Mouse (Mus musculus): ENCODE measurements around the gene Amh. TPM values are rescaled to one million over a fixed set of nuclear protein-coding genes. Genes with fewer than 3 reads are reported as not detected.

Amh gene
- 1 to 10 TPM; 1.9 to 3.8 TPM for total RNA-seq (2021)
- long read RNA-seq, experiment 1: 0 reads
- long read RNA-seq, experiment 2: 0 reads

DNA sequence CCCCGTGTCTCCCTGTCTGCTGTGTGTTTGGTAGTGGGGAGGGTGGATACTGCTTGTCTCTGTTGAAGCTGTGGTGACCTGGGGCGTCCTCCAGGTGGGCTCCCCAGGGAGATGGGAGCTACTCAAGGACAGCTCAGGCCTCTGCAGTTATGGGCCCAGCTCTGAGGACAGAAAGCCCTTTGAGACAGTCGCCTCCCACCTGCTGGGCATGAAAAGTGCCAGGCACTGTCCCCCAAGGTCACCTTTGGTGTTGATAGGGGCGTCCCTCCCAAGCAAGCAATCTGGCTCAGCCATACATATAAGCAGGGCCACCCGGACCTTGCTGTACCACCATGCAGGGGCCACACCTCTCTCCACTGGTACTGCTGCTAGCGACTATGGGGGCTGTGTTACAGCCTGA lies at the start of gene Amh:
Gene Amh (plus strand): TSS at position 328 of the 400 bp plus-strand sequence.
- Histone ChIP-seq H3K4me3 (no peak within 1 kb of the TSS), H3K27ac (peak within 1 kb of the TSS; percentile 94; the same call in 1 of the 2 replicates)
- intact Hi-C loops (cut with DNase I): loop anchor here (5.0 kb wide), 2 partner anchors 58 to 72 kb away; no protein-coding TSS in a partner anchor
- DNase-seq (ENCODE audit: extremely low spot score in 1 of 2, low spot score in 2 of 2): no peak
- TF ChIP-seq CTCF (IDR thresholded peaks at IDR 0.05): no peak

GRCm38 (mm10) chr10:80755291-80756015 lies 49.6 kb upstream of the Amh start:
- no peak for DNase-seq (ENCODE audit: extremely low spot score in 1 of 2, low spot score in 2 of 2)
- Histone ChIP-seq H3K27ac (peak overlapping the region; percentile 90), H3K4me3 (peak overlapping the region; percentile 71)
- TF ChIP-seq CTCF (IDR thresholded peaks at IDR 0.05): no peak
- intact Hi-C loops (cut with DNase I): loop anchor here (2.0 kb wide), 1 partner anchor 43 kb away; the partner anchor contains the start of genes Plekhj1 and Sf3a2

GRCm38 (mm10) chr10:80756099-80756498 lies 48.9 kb upstream of the Amh start:
- no peak; the same call in 1 of the 2 replicates for TF ChIP-seq CTCF (IDR thresholded peaks at IDR 0.05)
- intact Hi-C loops (cut with DNase I): no loop called here
- DNase-seq (ENCODE audit: extremely low spot score in 1 of 2, low spot score in 2 of 2): no peak
- peak overlapping the region; percentile 90 for H3K27ac ChIP-seq
- peak overlapping the region; percentile 71 for H3K4me3 ChIP-seq

GRCm38 (mm10) chr10:80756509-80756908 lies 48.5 kb upstream of the Amh start:
- intact Hi-C loops (cut with DNase I): no loop called here
- TF ChIP-seq CTCF (IDR thresholded peaks at IDR 0.05): no peak
- peak overlapping the region; percentile 90 for H3K27ac ChIP-seq

GRCm38 (mm10) chr10:80756967-80757366 lies 48.1 kb upstream of the Amh start:
- Histone ChIP-seq H3K27ac (peak overlapping the region; percentile 90), H3K4me3 (peak overlapping the region; percentile 71)

More at GRCm38 (mm10) chr10:80756509-80756908, 48.5 kb upstream of the Amh start:
- no peak for DNase-seq (ENCODE audit: extremely low spot score in 1 of 2, low spot score in 2 of 2)
- H3K4me3 ChIP-seq: peak overlapping the region; percentile 71

DNA sequence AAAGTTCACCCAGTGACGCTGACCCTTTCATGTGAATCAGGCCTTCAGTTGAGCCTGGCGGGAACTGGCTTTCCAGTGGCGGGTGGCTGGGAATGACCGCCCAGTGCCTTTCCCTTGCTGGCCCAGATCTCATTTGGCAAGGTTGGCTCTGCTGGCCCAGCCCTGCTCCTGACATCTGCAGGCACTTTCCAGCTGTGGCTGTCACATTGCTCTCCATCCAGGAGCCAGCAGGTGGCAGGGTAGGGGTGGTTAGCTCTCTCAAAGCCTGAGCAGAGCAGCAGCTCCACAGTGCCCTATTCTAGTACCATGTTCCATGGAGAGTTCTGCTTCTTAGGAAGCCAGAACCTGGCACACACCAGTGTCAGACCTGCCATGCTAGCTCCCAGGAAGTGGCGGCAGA lies 47.3 kb upstream of the Amh start:
- H3K4me3 ChIP-seq: no peak overlapping the region
- intact Hi-C loops (cut with DNase I): no loop called here
- DNase-seq (ENCODE audit: extremely low spot score in 1 of 2, low spot score in 2 of 2): peak; percentile 58 to 72
- TF ChIP-seq CTCF (IDR thresholded peaks at IDR 0.05): peak; percentile 57
- H3K27ac ChIP-seq: peak overlapping the region; percentile 90

More at GRCm38 (mm10) chr10:80756967-80757366, 48.1 kb upstream of the Amh start:
- intact Hi-C loops (cut with DNase I): no loop called here
- no peak for TF ChIP-seq CTCF (IDR thresholded peaks at IDR 0.05)
- peak in 1 of 2 experiments; percentile 51 for DNase-seq (ENCODE audit: extremely low spot score in 1 of 2, low spot score in 2 of 2)

DNA sequence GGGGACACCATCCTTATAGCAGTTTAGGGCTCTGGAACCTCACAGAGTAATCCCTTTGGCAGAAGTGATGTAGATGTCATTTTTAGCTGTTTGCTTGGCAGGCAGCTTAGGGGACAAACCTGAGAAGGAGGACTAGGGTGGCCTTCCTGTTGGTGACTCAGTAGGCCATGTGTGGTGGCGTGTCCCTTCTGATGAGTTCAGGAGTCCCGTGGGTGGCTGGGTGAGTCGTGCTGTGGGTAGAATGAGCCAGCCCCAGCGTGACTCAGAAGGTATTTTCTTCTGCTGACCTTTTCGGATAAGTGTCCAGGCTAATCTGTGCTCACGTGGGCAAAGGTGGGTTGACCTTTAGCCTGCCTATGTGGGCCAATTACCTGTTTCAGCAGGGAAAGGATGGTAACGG lies 46.4 kb upstream of the Amh start:
- intact Hi-C loops (cut with DNase I): no loop called here
- Histone ChIP-seq H3K27ac (no peak overlapping the region; the same call in 1 of the 2 replicates), H3K4me3 (no peak overlapping the region)
- DNase-seq (ENCODE audit: extremely low spot score in 1 of 2, low spot score in 2 of 2): peak in 1 of 2 experiments; percentile 42
- TF ChIP-seq CTCF (IDR thresholded peaks at IDR 0.05): no peak

DNA sequence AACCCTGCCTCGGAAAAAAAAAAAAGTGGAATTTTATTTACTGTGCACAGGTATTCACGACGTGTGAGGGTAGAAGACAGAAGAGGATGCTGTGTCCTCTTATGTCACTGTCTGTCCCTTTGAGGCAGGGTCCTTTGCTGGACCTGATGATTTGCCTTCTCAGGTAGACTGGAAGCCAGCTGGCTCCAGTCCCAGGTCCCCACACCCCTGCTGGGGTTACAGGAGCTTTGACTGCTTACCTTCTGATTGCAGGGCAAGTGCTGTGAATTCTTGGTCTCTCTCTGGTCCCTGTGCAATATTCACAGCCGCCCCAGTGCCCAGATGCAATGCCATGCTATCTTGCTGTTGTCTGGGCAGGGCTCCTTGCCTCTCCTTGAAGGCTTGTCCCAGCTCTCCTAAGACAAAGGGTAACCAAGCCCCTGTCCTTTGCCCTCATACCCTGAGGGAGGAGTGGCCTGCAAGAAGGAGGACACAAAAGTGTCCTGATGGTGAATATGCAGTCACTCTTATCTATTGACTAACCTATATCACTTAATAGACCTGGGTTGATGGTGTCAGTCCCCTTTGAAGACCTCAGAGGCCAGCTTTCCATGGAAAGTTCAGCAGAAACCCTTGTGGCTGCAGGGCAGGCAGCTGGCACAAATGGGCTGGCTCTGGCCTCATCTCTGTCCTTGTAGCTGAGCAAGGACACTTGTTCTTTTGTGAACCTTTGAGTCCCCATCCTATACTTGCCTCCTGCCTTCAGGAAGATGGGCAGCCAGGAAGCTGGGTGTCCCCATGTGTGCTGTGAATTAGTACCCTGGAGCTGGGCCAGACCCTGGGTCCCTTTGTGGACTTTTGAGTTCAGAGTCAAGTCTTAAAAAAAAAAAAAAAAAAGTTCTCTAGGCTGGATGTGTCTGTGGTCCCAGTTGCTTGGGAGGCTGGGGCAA lies 44.2 kb upstream of the Amh start:
- intact Hi-C loops (cut with DNase I): no loop called here

DNA sequence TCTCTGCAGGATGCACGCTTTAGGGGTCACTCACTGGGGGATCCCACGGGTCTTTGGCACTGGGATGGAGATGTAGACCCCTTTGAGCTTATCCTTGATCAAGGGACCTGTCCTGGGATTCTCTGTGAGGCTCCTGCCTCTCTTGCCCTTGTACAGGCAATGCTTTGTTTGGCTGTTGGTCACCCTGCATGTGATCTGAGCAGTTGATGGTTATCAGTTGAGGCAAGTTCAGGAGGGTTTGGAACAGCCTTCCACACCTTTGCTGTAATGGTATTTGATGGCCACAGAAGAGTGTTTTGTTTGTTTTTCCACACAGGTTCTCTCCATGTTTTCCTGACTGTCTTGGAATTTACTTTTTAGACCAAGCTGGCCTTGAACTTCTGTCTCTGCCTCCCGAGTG lies 43.2 kb upstream of the Amh start:
- H3K4me3 ChIP-seq: no peak overlapping the region
- intact Hi-C loops (cut with DNase I): no loop called here
- no peak overlapping the region for H3K27ac ChIP-seq
- no peak for TF ChIP-seq CTCF (IDR thresholded peaks at IDR 0.05)
- no peak for DNase-seq (ENCODE audit: extremely low spot score in 1 of 2, low spot score in 2 of 2)

More for the DNA sequence above, 44.2 kb upstream of the Amh start:
- no peak overlapping the region for H3K27ac ChIP-seq
- no peak overlapping the region for H3K4me3 ChIP-seq
- DNase-seq (ENCODE audit: extremely low spot score in 1 of 2, low spot score in 2 of 2): no peak
- TF ChIP-seq CTCF (IDR thresholded peaks at IDR 0.05): no peak

DNA sequence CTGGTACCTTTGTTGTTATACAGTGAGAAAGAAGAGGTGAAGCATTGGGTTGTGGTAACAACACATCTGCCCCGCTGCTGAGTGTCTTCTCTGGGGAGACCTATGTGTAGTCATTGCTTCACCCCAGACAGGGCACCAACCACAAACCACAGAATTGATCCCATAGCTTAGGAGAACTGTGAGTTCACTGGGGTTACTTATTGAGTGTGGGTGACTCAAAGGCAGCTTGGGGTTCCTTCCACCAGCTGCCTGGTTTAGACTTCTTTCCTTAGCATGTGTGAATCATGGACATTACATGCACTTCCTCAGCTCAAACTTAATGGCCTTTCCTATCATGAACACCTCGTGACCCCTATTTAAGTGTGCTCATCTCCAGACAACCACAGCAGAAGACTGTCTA lies 41.5 kb upstream of the Amh start:
- Histone ChIP-seq H3K27ac (no peak overlapping the region), H3K4me3 (no peak overlapping the region)
- DNase-seq (ENCODE audit: extremely low spot score in 1 of 2, low spot score in 2 of 2): no peak
- no peak for TF ChIP-seq CTCF (IDR thresholded peaks at IDR 0.05)
- intact Hi-C loops (cut with DNase I): no loop called here

DNA sequence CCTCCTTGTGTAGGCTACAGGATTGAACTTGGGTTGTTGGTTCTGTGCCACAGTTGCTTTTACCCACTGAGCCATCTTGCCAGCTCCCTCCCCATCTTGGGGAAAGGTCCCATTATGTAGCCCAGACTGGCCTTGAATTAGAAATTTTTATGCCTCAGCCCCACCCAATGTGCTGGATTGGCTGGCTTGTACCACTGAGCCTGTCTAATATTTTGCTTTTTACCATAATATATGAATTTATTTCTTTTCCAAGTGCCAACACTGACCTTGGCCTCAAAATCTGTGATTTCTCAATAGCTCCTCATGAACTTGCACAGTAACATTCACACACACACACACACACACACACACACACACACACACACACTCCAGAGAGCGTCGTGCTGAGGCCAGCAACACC lies 39.3 kb upstream of the Amh start:
- intact Hi-C loops (cut with DNase I): no loop called here
- no peak overlapping the region for H3K4me3 ChIP-seq
- no peak for TF ChIP-seq CTCF (IDR thresholded peaks at IDR 0.05)
- no peak for DNase-seq (ENCODE audit: extremely low spot score in 1 of 2, low spot score in 2 of 2)
- H3K27ac ChIP-seq: no peak overlapping the region

Data from left cerebral cortex, adult 2 months (tissue).